Mouse (Mus musculus): ENCODE measurements around the gene Atp5mpl. TPM values are rescaled to one million over a fixed set of nuclear protein-coding genes. Genes with fewer than 3 reads are reported as not detected.

The Atp5mpl gene
- polyA plus RNA-seq, 1 experiment from 2014 or later, result 663 TPM

DNA sequence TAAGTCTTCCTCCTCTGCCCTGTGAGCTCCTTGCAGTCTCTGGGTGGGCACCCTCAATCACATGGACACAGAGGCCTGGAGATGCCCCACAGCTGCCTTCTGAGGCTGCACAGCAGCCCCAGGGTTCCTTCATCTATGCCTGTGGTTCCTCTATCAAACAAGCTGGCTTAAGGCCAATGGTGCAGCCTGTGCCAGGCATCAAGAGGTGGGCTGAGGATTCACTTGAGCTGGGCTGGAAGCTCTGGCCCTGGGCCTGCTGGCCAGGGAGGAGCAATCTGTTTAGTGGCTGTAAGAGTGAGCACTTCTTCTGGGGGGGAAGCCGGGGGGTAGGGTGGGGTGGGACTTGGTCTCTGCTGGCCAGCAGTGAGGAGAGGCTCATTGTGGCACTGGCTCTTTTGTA lies 39.4 kb downstream of the Atp5mpl start:
- no peak overlapping the region for H3K4me2 ChIP-seq (ENCODE audit: low read depth, low read length)
- no peaks in the 10 kb centered on the region for H3K27me3 ChIP-seq (ENCODE audit: control insufficient read depth, insufficient read depth, low read depth, low read length)
- 38% methylated on average over 1 of the region's 1 CpGs for WGBS
- H3K36me3 ChIP-seq (ENCODE audit: control insufficient read depth, insufficient read depth, low read length), result no peaks in the 10 kb centered on the region
- H3K4me3 ChIP-seq (ENCODE audit: low read length), result no peak overlapping the region
- peaks cover 17% of the 10 kb centered on the region for H3K4me1 ChIP-seq (replicated peaks; ENCODE audit: control insufficient read depth, insufficient read depth, low read length)
- peak overlapping the region; percentile 50 for H3K27ac ChIP-seq (ENCODE audit: low read length)
- H3K9ac ChIP-seq (ENCODE audit: low read length), result no peak overlapping the region
- H3K9me3 ChIP-seq (ENCODE audit: control insufficient read depth, low read length), result no peaks in the 10 kb centered on the region
- ATAC-seq (ENCODE audit: low read depth), result peak; percentile 85

DNA sequence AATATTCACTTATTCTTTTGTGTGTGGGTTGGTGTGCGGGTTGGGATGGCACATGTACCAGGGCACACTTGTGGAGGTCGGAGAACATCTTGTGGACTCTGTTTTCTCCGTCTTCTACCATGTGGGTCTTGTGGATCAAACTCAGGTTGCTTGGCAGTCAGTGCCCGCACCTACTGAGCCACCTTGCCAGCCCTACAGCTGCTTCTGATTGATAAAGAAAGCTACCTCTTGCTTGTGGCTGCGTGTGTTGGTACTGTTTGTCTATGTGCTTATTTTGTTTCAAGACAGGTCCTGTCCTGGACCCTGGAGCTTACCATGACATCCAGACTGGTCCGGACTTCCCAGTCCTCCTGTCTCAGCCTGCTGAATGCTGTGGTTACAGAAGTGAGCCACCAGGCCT lies 43.7 kb downstream of the Atp5mpl start:
- H3K27me3 ChIP-seq (ENCODE audit: control insufficient read depth, insufficient read depth, low read depth, low read length), result no peaks in the 10 kb centered on the region
- no peak overlapping the region for H3K4me3 ChIP-seq (ENCODE audit: low read length)
- H3K9me3 ChIP-seq (ENCODE audit: control insufficient read depth, low read length), result no peaks in the 10 kb centered on the region
- H3K27ac ChIP-seq (ENCODE audit: low read length), result no peak overlapping the region
- 84% methylated on average over 6 of the region's 6 CpGs for WGBS
- no peaks in the 10 kb centered on the region for H3K36me3 ChIP-seq (ENCODE audit: control insufficient read depth, insufficient read depth, low read length)
- no peak for ATAC-seq (ENCODE audit: low read depth)
- H3K4me1 ChIP-seq (replicated peaks; ENCODE audit: control insufficient read depth, insufficient read depth, low read length), result peaks cover 19% of the 10 kb centered on the region
- no peak overlapping the region for H3K4me2 ChIP-seq (ENCODE audit: low read depth, low read length)
- H3K9ac ChIP-seq (ENCODE audit: low read length), result no peak overlapping the region

DNA sequence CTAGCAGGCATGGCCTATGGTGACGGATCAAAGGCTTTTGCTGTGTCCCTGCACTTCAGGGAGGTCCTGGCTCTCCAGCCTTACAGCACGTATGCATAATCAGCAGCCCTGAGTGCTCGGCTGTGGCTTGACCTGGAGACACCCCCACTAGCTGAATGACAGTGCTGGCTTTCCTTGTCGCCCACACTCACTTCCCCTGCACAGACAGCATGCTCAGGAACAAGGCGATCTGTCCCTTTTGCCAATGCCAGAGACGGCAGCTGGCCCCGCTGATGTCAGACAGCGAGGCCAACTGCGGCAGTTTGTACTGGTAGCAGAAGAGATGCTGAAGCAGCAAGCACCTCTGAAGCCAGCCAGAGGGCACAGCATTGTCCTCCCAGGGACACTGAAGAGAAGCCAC lies 46.7 kb downstream of the Atp5mpl start:
- Histone ChIP-seq H3K36me3 (ENCODE audit: control insufficient read depth, insufficient read depth, low read length) (no peaks in the 10 kb centered on the region), H3K4me1 (replicated peaks; ENCODE audit: control insufficient read depth, insufficient read depth, low read length) (peaks cover 15% of the 10 kb centered on the region), H3K4me2 (ENCODE audit: low read depth, low read length) (no peak overlapping the region), H3K9ac (ENCODE audit: low read length) (0 out of 2 replicates have a peak overlapping the region, but pooled peaks have one; percentile 12), H3K27ac (ENCODE audit: low read length) (no peak overlapping the region), H3K27me3 (ENCODE audit: control insufficient read depth, insufficient read depth, low read depth, low read length) (no peaks in the 10 kb centered on the region), H3K4me3 (ENCODE audit: low read length) (no peak overlapping the region), H3K9me3 (ENCODE audit: control insufficient read depth, low read length) (no peaks in the 10 kb centered on the region)
- peak; percentile 39; the same call in 1 of the 2 replicates for ATAC-seq (ENCODE audit: low read depth)
- WGBS, result 25% methylated on average over 9 of the region's 9 CpGs

GRCm38 (mm10) chr12:111916514-111917217 lies 50.1 kb downstream of the Atp5mpl start:
- H3K27me3 ChIP-seq (ENCODE audit: control insufficient read depth, insufficient read depth, low read depth, low read length), result no peaks in the 10 kb centered on the region
- no peaks in the 10 kb centered on the region for H3K9me3 ChIP-seq (ENCODE audit: control insufficient read depth, low read length)
- no peaks in the 10 kb centered on the region for H3K36me3 ChIP-seq (ENCODE audit: control insufficient read depth, insufficient read depth, low read length)
- H3K4me3 ChIP-seq (ENCODE audit: low read length), result no peak overlapping the region
- H3K4me2 ChIP-seq (ENCODE audit: low read depth, low read length), result no peak overlapping the region
- peaks cover 15% of the 10 kb centered on the region for H3K4me1 ChIP-seq (replicated peaks; ENCODE audit: control insufficient read depth, insufficient read depth, low read length)
- peak overlapping the region; percentile 38 for H3K9ac ChIP-seq (ENCODE audit: low read length)
- WGBS, result 31% methylated on average over 12 of the region's 12 CpGs
- H3K27ac ChIP-seq (ENCODE audit: low read length), result peak overlapping the region; percentile 74
- peak; percentile 70 for ATAC-seq (ENCODE audit: low read depth)

DNA sequence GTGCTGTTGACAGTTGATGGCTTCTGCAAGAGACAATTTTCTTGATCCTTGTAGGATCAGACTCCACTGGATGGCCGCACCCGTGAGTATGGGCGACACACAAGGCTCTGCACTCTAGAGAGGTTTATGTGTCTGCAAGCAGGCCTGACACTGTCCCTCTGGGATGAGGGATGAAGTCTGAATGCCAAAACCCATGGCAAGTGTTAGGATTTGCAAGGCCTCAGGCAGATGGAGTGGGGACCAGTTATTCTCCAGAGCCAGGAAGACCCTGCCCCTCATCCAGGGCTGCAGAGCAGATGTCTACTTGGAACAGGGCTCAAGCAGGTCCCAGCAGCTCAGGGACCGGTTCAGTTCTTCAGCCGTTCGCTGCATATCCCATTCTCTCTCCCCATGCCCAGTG lies 51.0 kb downstream of the Atp5mpl start:
- H3K9ac ChIP-seq (ENCODE audit: low read length), result peak overlapping the region; percentile 8
- no peaks in the 10 kb centered on the region for H3K36me3 ChIP-seq (ENCODE audit: control insufficient read depth, insufficient read depth, low read length)
- no peak for ATAC-seq (ENCODE audit: low read depth)
- H3K27me3 ChIP-seq (ENCODE audit: control insufficient read depth, insufficient read depth, low read depth, low read length), result no peaks in the 10 kb centered on the region
- WGBS, result 89% methylated on average over 6 of the region's 6 CpGs
- no peak overlapping the region for H3K4me3 ChIP-seq (ENCODE audit: low read length)
- H3K4me2 ChIP-seq (ENCODE audit: low read depth, low read length), result no peak overlapping the region
- H3K4me1 ChIP-seq (replicated peaks; ENCODE audit: control insufficient read depth, insufficient read depth, low read length), result peaks cover 15% of the 10 kb centered on the region
- H3K9me3 ChIP-seq (ENCODE audit: control insufficient read depth, low read length), result no peaks in the 10 kb centered on the region
- peak overlapping the region; percentile 66 for H3K27ac ChIP-seq (ENCODE audit: low read length)

DNA sequence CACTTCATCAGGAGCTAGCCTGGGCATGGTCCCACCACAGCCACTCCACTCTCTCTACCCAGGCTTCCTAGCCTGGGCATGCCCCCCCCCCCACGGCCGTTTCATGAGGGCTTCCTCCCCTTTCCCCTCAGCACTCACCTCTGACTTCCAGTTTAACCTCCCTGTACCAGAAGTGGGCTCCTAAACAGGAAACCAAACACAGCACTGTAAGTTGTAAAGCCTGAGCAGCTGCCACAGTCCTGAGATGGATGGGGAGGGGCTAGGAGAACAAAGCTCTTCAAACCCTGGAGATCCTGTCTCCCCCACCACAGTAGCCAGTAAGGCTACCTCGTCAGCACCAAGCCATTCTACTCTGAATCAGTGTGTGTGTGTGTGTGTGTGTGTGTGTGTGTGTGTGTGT lies 52.7 kb downstream of the Atp5mpl start:
- Histone ChIP-seq H3K4me1 (replicated peaks; ENCODE audit: control insufficient read depth, insufficient read depth, low read length) (peaks cover 9% of the 10 kb centered on the region; the same call in 1 of the 2 replicates), H3K9me3 (ENCODE audit: control insufficient read depth, low read length) (no peaks in the 10 kb centered on the region), H3K4me3 (ENCODE audit: low read length) (no peak overlapping the region), H3K27me3 (ENCODE audit: control insufficient read depth, insufficient read depth, low read depth, low read length) (no peaks in the 10 kb centered on the region), H3K9ac (ENCODE audit: low read length) (no peak overlapping the region), H3K4me2 (ENCODE audit: low read depth, low read length) (no peak overlapping the region), H3K27ac (ENCODE audit: low read length) (peak overlapping the region; percentile 82), H3K36me3 (ENCODE audit: control insufficient read depth, insufficient read depth, low read length) (no peaks in the 10 kb centered on the region)
- 17% methylated on average over 3 of the region's 3 CpGs for WGBS
- peak; percentile 69 for ATAC-seq (ENCODE audit: low read depth)

- no peaks in the 10 kb centered on the region for H3K9me3 ChIP-seq (ENCODE audit: control insufficient read depth, low read length)
- H3K4me3 ChIP-seq (ENCODE audit: low read length), result no peak overlapping the region
- no peak for ATAC-seq (ENCODE audit: low read depth)
- H3K4me1 ChIP-seq (replicated peaks; ENCODE audit: control insufficient read depth, insufficient read depth, low read length), result peaks cover 13% of the 10 kb centered on the region; the same call in 1 of the 2 replicates
- WGBS, result 81% methylated on average over 7 of the region's 7 CpGs
- H3K9ac ChIP-seq (ENCODE audit: low read length), result no peak overlapping the region
- H3K27me3 ChIP-seq (ENCODE audit: control insufficient read depth, insufficient read depth, low read depth, low read length), result no peaks in the 10 kb centered on the region
- H3K36me3 ChIP-seq (ENCODE audit: control insufficient read depth, insufficient read depth, low read length), result no peaks in the 10 kb centered on the region
- H3K27ac ChIP-seq (ENCODE audit: low read length), result no peak overlapping the region
- H3K4me2 ChIP-seq (ENCODE audit: low read depth, low read length), result no peak overlapping the region
Observed at GRCm38 (mm10) chr12:111912802-111913201, 54.0 kb downstream of the Atp5mpl start.

DNA sequence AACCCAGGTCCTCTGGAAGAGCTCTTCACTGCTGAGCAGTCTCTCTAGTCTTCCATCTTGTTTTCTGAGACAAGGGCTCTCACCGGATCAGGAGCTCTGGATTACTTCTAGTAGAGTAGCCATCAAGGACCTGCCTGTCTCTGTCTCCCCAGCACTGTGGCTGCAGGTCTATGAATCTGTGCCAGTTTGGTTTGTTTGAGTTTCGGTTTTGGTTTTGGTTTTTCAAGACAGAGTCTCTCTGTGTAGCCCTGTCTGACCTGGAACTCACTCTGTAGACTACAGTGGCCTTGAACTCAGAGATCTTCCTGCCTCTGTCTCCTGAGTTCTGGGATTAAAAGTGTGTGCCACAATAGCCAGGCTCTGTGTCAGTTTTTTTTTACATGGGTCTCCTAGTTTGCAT lies 55.0 kb downstream of the Atp5mpl start:
- Histone ChIP-seq H3K4me3 (ENCODE audit: low read length) (no peak overlapping the region), H3K4me2 (ENCODE audit: low read depth, low read length) (no peak overlapping the region), H3K9me3 (ENCODE audit: control insufficient read depth, low read length) (no peaks in the 10 kb centered on the region), H3K36me3 (ENCODE audit: control insufficient read depth, insufficient read depth, low read length) (no peaks in the 10 kb centered on the region), H3K27ac (ENCODE audit: low read length) (no peak overlapping the region), H3K9ac (ENCODE audit: low read length) (no peak overlapping the region), H3K4me1 (replicated peaks; ENCODE audit: control insufficient read depth, insufficient read depth, low read length) (peaks cover 13% of the 10 kb centered on the region; the same call in 1 of the 2 replicates), H3K27me3 (ENCODE audit: control insufficient read depth, insufficient read depth, low read depth, low read length) (no peaks in the 10 kb centered on the region)
- ATAC-seq (ENCODE audit: low read depth), result no peak
- 74% methylated on average over 2 of the region's 2 CpGs for WGBS

Measured in lung, embryonic 16.5 days (tissue).